Mouse (Mus musculus): ENCODE data around the gene 2810004N23Rik.

DNA sequence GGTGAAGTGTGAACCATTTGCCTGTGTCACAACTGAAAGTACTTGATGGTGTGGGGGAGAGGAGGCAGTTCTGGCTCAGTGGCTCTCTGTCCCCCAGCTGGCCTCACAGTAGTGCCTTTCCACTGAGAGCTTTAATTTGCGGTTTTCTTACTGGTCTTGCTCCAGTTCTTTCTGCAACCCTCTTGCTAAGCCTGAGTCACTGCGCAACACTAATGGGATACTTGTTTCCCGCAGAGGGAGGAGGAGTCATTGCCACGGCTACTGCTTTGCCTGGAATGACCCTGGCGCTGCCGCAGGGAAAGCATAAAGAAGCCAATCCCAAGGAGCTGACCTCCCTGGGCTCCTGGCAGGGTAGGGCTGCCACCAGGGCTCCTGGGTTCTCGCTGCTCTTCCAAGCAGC is 36.3 kb downstream of the 2810004N23Rik start:
- TF ChIP-seq EP300 (IDR thresholded peaks at IDR 0.05; ENCODE audit: low read depth in 1 of 2, low read length in 2 of 2), result no peak
- TF ChIP-seq ZNF384 (IDR thresholded peaks at IDR 0.05; ENCODE audit: low read depth, low read length), result no peak
- TF ChIP-seq CTCF (IDR thresholded peaks at IDR 0.05 in 2 of 3, conservative IDR thresholded peaks at IDR 0.05 in 1 of 3; ENCODE audit: control insufficient read depth in 1 of 3, insufficient read depth in 1 of 3, low read depth in 2 of 3, low read length in 3 of 3, poor library complexity in 1 of 3, severe bottlenecking in 1 of 3), result no peak
- TF ChIP-seq CHD2 (IDR thresholded peaks at IDR 0.05; ENCODE audit: low read length), result no peak
- no peak for TF ChIP-seq E2F4 (IDR thresholded peaks at IDR 0.05; ENCODE audit: borderline replicate concordance, low read depth, low read length)
- TF ChIP-seq POLR2A (IDR thresholded peaks at IDR 0.05; ENCODE audit: control insufficient read depth in 1 of 2, insufficient read depth in 1 of 2, low read depth in 1 of 2, low read length in 2 of 2, poor library complexity in 1 of 2), result no peak
- TF ChIP-seq MAX (IDR thresholded peaks at IDR 0.05; ENCODE audit: low read length), result no peak
- no peak for TF ChIP-seq ZKSCAN1 (IDR thresholded peaks at IDR 0.05; ENCODE audit: low read depth, low read length)
- no peak for TF ChIP-seq NELFE (IDR thresholded peaks at IDR 0.05; ENCODE audit: low read depth, low read length)

All from MEL (cell line).